Mouse (Mus musculus) E14TG2a.4 (cell line): ENCODE data around the gene Rgs12.

Experiments
- CTCF ChIP-seq: conservative IDR thresholded peaks from 2 replicates; pipeline ENCODE4 v1.5.1; 2014; ENCODE audit warnings: low read length
- NANOG ChIP-seq: IDR thresholded peaks from 2 replicates; pipeline ENCODE4 v1.6.1; 2014; ENCODE audit warnings: borderline replicate concordance, low read length, mixed read lengths

DNA sequence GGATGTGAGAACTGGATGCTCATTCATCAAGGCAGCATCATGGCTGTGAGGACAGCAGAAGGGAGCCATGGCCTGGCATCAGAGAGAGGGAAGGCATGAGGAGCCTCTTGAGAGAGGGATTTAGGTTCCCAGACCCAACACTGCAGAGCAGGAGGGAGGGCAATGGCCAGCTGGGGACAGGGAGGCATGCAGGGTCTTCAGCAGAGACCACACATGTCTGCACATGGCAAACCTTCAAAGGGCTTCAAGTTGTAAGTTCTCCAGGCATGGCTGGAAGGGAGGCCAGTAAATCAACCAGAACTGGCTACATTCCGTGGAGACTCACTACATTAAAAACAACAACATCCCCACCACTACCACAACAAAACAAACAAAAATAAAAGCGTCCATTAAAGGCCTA, 18.2 kb upstream of the Rgs12 start:
- TF ChIP-seq CTCF (no peak), NANOG (no peak)
